Mouse (Mus musculus) heart, embryonic 10.5 days (tissue): ENCODE data around the gene Olfml2a. TPM values are rescaled to one million over a fixed set of nuclear protein-coding genes. Genes with fewer than 3 reads are reported as not detected.

ENCODE experiments used
- DNase-seq: peaks from one replicate; pipeline ENCODE4 v3.0.0-alpha.2; 2017; ENCODE audit warnings: low spot score
- H3K27ac ChIP-seq: fragments of 300-500 bp; sonication (generic); 2 replicates; pipeline ENCODE4 v1.5.1; 2016; ENCODE audit warnings: mild to moderate bottlenecking
- H3K27me3 ChIP-seq: fragments of 300-500 bp; sonication (generic); 2 replicates; pipeline ENCODE4 v1.6.1; 2016; ENCODE audit warnings: mild to moderate bottlenecking; ENCODE audit not compliant: poor library complexity, insufficient read depth, severe bottlenecking
- H3K36me3 ChIP-seq: fragments of 300-500 bp; sonication (generic); 2 replicates; pipeline ENCODE4 v1.6.1; 2016; ENCODE audit warnings: mild to moderate bottlenecking, moderate library complexity
- H3K4me1 ChIP-seq: fragments of 300-500 bp; sonication (generic); 2 replicates; pipeline ENCODE4 v1.6.1; 2016; ENCODE audit warnings: mild to moderate bottlenecking
- H3K4me3 ChIP-seq: fragments of 300-500 bp; sonication (generic); 2 replicates; pipeline ENCODE4 v1.5.1; 2016; ENCODE audit warnings: mild to moderate bottlenecking, moderate library complexity
- H3K9me3 ChIP-seq: fragments of 300-500 bp; sonication (generic); 2 replicates; pipeline ENCODE4 v1.6.1; 2016; ENCODE audit warnings: mild to moderate bottlenecking, moderate library complexity
- WGBS: fragments of 180-500 bp; shearing (Covaris S2); methylation state at CpG from one replicate; pipeline ENCODE4 v1.1.7; 2016; 5-methylcytosine and 5-hydroxymethylcytosine counted together
- polyA plus RNA-seq: library from polyadenylated mRNA; unstranded; fragments of >200 nt; fragmentation: Nextera tagmentation; extraction: Ambion mirVana; gene quantifications from 2 replicates; pipeline ENCODE4 v1.2.1, GENCODE M21; 2016

Olfml2a gene
- polyA plus RNA-seq, 1 experiment from 2014 or later = 2.1 TPM

- no peaks in the 10 kb centered on the region for H3K27me3 ChIP-seq
- no peaks in the 10 kb centered on the region for H3K9me3 ChIP-seq
- no peak overlapping the region; the same call in 1 of the 2 replicates for H3K27ac ChIP-seq
- WGBS = 50% methylated on average over 4 of the region's 4 CpGs
- peaks cover 38% of the 10 kb centered on the region for H3K4me1 ChIP-seq
- H3K4me3 ChIP-seq = no peak overlapping the region
- H3K36me3 ChIP-seq = peaks cover 45% of the 10 kb centered on the region
- DNase-seq = no peak
Observed at GRCm38 (mm10) chr2:38999381-38999780, 67.6 kb downstream of the Olfml2a start.

GRCm38 (mm10) chr2:38999910-39000586 is 68.3 kb downstream of the Olfml2a start:
- Histone ChIP-seq H3K27me3 (no peaks in the 10 kb centered on the region), H3K4me3 (no peak overlapping the region), H3K4me1 (peaks cover 38% of the 10 kb centered on the region), H3K9me3 (no peaks in the 10 kb centered on the region), H3K36me3 (peaks cover 45% of the 10 kb centered on the region), H3K27ac (no peak overlapping the region)
- 63% methylated on average over 8 of the region's 8 CpGs for WGBS
- DNase-seq = no peak

GRCm38 (mm10) chr2:39000587-39000919 is 68.8 kb downstream of the Olfml2a start:
- no peaks in the 10 kb centered on the region for H3K27me3 ChIP-seq
- 90% methylated on average over 4 of the region's 4 CpGs for WGBS
- H3K4me1 ChIP-seq = peaks cover 38% of the 10 kb centered on the region
- H3K27ac ChIP-seq = no peak overlapping the region
- peaks cover 45% of the 10 kb centered on the region for H3K36me3 ChIP-seq
- H3K4me3 ChIP-seq = no peak overlapping the region
- H3K9me3 ChIP-seq = no peaks in the 10 kb centered on the region
- DNase-seq = no peak

GRCm38 (mm10) chr2:39001866-39002265 is 70.1 kb downstream of the Olfml2a start:
- no peaks in the 10 kb centered on the region for H3K27me3 ChIP-seq
- peaks cover 49% of the 10 kb centered on the region for H3K4me1 ChIP-seq
- H3K9me3 ChIP-seq = no peaks in the 10 kb centered on the region
- no peak overlapping the region for H3K27ac ChIP-seq
- DNase-seq = no peak
- H3K36me3 ChIP-seq = peaks cover 45% of the 10 kb centered on the region
- WGBS = 83% methylated on average over 3 of the region's 3 CpGs
- no peak overlapping the region for H3K4me3 ChIP-seq

GRCm38 (mm10) chr2:39003106-39003505 is 71.3 kb downstream of the Olfml2a start:
- WGBS = 55% methylated on average over 8 of the region's 8 CpGs
- no peaks in the 10 kb centered on the region for H3K9me3 ChIP-seq
- H3K4me1 ChIP-seq = peaks cover 41% of the 10 kb centered on the region
- DNase-seq = no peak
- peak overlapping the region; percentile 81 for H3K4me3 ChIP-seq
- no peaks in the 10 kb centered on the region for H3K27me3 ChIP-seq
- H3K36me3 ChIP-seq = peaks cover 45% of the 10 kb centered on the region
- H3K27ac ChIP-seq = no peak overlapping the region

GRCm38 (mm10) chr2:39003512-39003911 is 71.7 kb downstream of the Olfml2a start:
- H3K27me3 ChIP-seq = no peaks in the 10 kb centered on the region
- peaks cover 38% of the 10 kb centered on the region for H3K4me1 ChIP-seq
- peaks cover 45% of the 10 kb centered on the region for H3K36me3 ChIP-seq
- WGBS = 62% methylated on average over 5 of the region's 5 CpGs
- H3K27ac ChIP-seq = 0 out of 2 replicates have a peak overlapping the region, but pooled peaks have one; percentile 97
- peak overlapping the region; percentile 81 for H3K4me3 ChIP-seq
- H3K9me3 ChIP-seq = no peaks in the 10 kb centered on the region
- no peak for DNase-seq

- H3K36me3 ChIP-seq = peaks cover 45% of the 10 kb centered on the region
- H3K9me3 ChIP-seq = no peaks in the 10 kb centered on the region
- DNase-seq = no peak
- no peaks in the 10 kb centered on the region for H3K27me3 ChIP-seq
- H3K4me3 ChIP-seq = peak overlapping the region; percentile 81
- peaks cover 42% of the 10 kb centered on the region for H3K4me1 ChIP-seq
- WGBS = under 1% methylated on average over 11 of the region's 11 CpGs
- peak overlapping the region; percentile 97 for H3K27ac ChIP-seq
Observed at GRCm38 (mm10) chr2:39004372-39004771, 72.6 kb downstream of the Olfml2a start.

- H3K36me3 ChIP-seq = peaks cover 41% of the 10 kb centered on the region
- peak; percentile 96 for DNase-seq
- no peaks in the 10 kb centered on the region for H3K9me3 ChIP-seq
- H3K27ac ChIP-seq = peak within 1 kb of the TSS; percentile 97
- peak within 1 kb of the TSS; percentile 81 for H3K4me3 ChIP-seq
- under 1% methylated on average over 58 of the region's 58 CpGs for WGBS
- no peaks in the 10 kb centered on the region for H3K27me3 ChIP-seq
- H3K4me1 ChIP-seq = peaks cover 47% of the 10 kb centered on the region
Observed at GRCm38 (mm10) chr2:39004880-39005435, 73.2 kb downstream of the Olfml2a start, which contains the start of gene Arpc5l. Gene Arpc5l, plus strand, starts transcription at chr2:39005348.

- peak within 1 kb of the TSS; percentile 97 for H3K27ac ChIP-seq
- no peaks in the 10 kb centered on the region for H3K9me3 ChIP-seq
- peaks cover 47% of the 10 kb centered on the region for H3K4me1 ChIP-seq
- H3K36me3 ChIP-seq = peaks cover 34% of the 10 kb centered on the region
- no peak for DNase-seq
- WGBS = 11% methylated on average over 15 of the region's 15 CpGs
- no peaks in the 10 kb centered on the region for H3K27me3 ChIP-seq
- H3K4me3 ChIP-seq = peak within 1 kb of the TSS; percentile 81
Observed at GRCm38 (mm10) chr2:39005574-39006079, 73.8 kb downstream of the Olfml2a start, which contains the start of gene Rpl35. Gene Rpl35, minus strand, starts transcription at chr2:39005624.

- 87% methylated on average over 14 of the region's 14 CpGs for WGBS
- H3K36me3 ChIP-seq = peaks cover 28% of the 10 kb centered on the region
- H3K9me3 ChIP-seq = no peaks in the 10 kb centered on the region
- H3K27me3 ChIP-seq = no peaks in the 10 kb centered on the region
- H3K27ac ChIP-seq = no peak overlapping the region
- no peak for DNase-seq
- H3K4me1 ChIP-seq = peaks cover 47% of the 10 kb centered on the region
- peak overlapping the region; percentile 81 for H3K4me3 ChIP-seq
Observed at GRCm38 (mm10) chr2:39006149-39006730, 74.5 kb downstream of the Olfml2a start.

- DNase-seq = peak; percentile 96
- Histone ChIP-seq H3K36me3 (peaks cover 23% of the 10 kb centered on the region), H3K27ac (peak overlapping the region; percentile 89), H3K4me3 (peak overlapping the region; percentile 86), H3K27me3 (no peaks in the 10 kb centered on the region), H3K4me1 (peaks cover 39% of the 10 kb centered on the region), H3K9me3 (no peaks in the 10 kb centered on the region)
- WGBS = under 1% methylated on average over 44 of the region's 44 CpGs
Observed at GRCm38 (mm10) chr2:39007865-39008264, 76.1 kb downstream of the Olfml2a start.

- Histone ChIP-seq H3K4me1 (peaks cover 35% of the 10 kb centered on the region), H3K9me3 (no peaks in the 10 kb centered on the region), H3K4me3 (peak overlapping the region; percentile 86), H3K36me3 (peaks cover 23% of the 10 kb centered on the region), H3K27ac (peak overlapping the region; percentile 89), H3K27me3 (no peaks in the 10 kb centered on the region)
- DNase-seq = no peak
- under 1% methylated on average over 25 of the region's 25 CpGs for WGBS
Observed at GRCm38 (mm10) chr2:39008350-39008851, 76.6 kb downstream of the Olfml2a start.

- peaks cover 23% of the 10 kb centered on the region for H3K36me3 ChIP-seq
- 32% methylated on average over 3 of the region's 3 CpGs for WGBS
- H3K27me3 ChIP-seq = no peaks in the 10 kb centered on the region
- H3K4me1 ChIP-seq = peaks cover 29% of the 10 kb centered on the region
- H3K9me3 ChIP-seq = no peaks in the 10 kb centered on the region
- peak overlapping the region; percentile 86 for H3K4me3 ChIP-seq
- peak overlapping the region; percentile 89 for H3K27ac ChIP-seq
- DNase-seq = no peak
Observed at GRCm38 (mm10) chr2:39008954-39009365, 77.2 kb downstream of the Olfml2a start.
